Mouse (Mus musculus) heart, adult 2 months (tissue): ENCODE results near the gene Zfpm1.

Experiments used
- CTCF ChIP-seq: fragments of 200-600 bp; IDR thresholded peaks from 2 replicates; pipeline ENCODE4 v1.8.1; 2022; ENCODE audit warnings: antibody characterized with exemption, mild to moderate bottlenecking, moderate library complexity
- EP300 ChIP-seq: fragments of 200-500 bp; IDR thresholded peaks from 2 replicates; pipeline ENCODE4 v1.6.1; 2011; ENCODE audit warnings: low read depth, low read length, control low read depth; ENCODE audit not compliant: insufficient read depth

DNA sequence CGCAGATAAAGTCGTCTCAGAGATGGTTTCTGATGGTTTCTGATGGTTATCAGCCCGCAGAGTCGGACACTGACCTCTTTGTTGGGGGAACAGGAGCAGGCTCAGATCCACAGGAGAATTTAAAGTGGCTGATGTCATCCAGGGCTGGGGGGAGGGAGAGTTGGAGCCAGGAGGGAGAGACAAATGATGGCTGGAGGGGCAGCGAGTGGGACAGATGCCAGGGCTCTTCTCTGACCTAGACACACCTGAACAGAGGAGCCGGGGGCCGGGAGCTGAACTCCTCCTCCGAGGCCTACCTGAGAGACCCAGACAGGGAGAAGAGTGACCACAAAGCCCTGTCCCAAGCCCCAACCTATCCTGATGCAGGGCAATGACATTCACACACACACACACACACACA is 47.1 kb downstream of the Zfpm1 start:
- TF ChIP-seq CTCF, result no peak
- TF ChIP-seq EP300, result no peak
